Mouse (Mus musculus): ENCODE measurements around the gene Derl3.

Gene Derl3

DNA sequence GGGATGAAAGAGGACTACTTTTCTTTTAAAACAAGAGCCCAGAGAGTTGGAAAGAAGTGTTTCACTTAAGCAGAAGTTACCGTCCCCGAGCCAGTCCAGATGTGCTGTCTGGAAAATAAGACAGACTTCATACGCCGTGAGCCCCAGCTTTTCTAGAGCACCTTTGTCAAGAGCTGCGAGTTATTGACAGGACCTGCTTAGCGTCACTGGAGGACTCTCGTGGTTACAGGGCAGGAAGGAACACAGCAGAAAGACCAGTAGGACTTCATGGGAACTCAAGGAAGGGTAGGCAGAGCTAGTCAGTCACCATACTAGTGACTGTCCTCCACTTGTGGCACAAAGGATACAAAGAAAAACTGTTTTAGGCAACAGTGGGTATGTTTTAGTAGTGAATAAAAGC lies 22.3 kb downstream of the Derl3 start:
- DNase-seq = peak; percentile 60

DNA sequence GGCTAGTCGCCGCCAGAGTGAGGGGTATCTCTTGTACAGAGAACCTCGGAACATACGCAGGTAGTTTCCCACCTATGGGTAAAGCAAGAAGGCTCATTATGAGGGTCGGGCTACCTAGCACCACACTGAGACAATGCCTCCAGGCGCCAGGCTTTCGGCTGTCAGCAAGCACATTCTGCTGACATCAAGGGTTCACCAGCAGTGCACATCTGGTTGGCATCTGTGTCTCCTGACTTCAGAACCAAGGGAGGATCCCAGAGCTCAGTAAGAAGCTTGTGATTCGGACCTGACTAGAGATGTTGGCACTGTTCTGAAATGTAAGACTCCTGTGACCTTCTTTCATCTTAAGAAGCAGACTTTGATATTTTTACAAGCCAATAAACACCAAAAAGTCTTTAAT lies 23.6 kb downstream of the Derl3 start:
- DNase-seq = no peak

DNA sequence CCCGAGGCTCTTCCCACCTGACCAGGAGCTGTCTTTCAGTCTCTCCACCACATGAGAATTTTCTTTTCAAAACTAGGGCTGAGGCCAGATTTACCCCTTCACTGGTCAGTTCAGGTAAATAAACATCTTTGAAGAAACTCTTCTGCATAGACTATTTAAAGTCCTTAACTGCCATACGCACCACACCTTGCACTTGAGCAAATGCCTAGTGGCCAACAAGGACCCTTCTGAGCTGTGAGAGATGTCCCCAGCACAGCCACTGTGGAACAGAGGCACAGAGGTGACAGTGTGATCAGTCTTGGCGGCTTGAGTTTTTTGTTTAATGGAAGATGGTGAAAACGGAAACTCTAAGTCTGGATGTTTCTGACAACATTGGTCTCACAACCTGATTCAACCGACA lies 25.8 kb downstream of the Derl3 start:
- DNase-seq = peak; percentile 74

DNA sequence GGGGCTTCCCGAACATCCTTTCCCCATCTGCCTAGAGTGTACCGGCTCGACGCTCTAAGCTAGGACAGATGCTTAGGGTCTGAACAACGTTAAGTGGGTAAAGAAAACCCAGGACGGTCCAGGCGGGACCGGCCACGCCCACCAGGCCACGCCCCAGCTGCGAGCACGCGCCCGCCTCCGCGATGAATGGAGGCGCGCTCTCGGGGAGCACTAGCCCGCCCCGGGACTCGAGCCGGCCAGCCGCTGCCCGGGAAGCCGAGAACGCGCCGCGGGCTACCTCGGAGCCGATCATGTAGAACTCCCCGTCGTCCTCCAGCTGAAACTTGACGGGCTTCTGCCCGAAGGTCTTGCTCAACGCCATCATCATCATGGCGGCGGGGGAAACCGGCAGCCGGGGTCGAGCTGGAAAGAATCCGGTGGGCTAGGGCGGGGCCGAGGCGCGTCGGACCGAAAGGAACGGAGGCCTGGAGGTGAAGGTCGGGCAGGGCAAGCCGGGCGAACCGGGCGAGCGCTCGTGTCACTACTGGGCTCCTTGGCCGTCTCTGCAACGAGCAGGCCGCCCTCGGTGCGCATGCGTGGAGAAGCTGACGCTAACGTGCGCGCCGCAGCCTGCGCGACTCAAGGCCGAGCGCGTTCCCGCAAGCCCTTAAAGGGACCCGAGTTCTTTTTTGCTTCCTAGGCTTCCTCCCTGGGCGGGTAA lies 28.0 kb downstream of the Derl3 start, which contains the start of gene Smarcb1:
Gene Smarcb1, minus strand, starts transcription at position 592 of the 700 bp plus-strand sequence.
- DNase-seq = peak; percentile 97

DNA sequence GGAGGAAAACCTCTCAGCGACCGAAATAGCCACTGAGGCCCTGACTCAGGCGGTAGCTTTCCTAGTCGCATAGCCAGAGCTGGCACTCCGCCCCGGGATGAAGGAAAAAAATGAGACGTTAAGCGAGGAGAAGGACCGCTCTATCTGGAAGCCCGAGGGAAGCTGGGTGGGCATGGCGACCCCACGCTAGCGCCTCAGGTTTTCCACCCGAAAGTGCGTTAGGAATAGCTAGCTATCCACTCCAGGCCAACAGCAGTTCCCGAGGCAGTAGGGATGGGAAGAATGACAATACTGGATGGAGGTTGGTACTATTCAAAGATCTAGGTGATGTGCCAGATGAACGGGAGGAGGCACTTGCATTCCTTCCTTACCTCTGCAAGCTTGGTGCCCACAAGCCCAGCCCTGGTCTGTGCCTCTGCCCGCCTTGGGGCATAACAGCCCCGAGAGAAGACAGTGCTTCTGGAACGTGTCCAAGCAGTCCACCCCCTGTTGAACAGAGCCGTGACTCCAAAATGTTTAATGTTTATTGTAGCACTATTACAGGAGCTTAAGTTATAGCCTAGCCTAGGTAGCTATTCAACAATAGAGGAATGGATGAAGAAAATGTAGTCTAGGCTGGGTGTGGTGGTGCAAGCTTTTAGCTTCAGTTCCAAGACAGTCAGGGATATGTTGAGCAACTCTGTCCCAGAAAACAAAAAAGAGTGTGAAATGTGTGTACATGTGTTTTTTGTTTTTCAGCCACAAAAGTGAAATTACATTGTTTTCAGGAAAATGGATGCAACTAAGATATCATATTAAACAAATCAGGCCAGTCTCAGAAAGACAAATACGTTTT lies 28.7 kb downstream of the Derl3 start:
- no peak for DNase-seq

DNA sequence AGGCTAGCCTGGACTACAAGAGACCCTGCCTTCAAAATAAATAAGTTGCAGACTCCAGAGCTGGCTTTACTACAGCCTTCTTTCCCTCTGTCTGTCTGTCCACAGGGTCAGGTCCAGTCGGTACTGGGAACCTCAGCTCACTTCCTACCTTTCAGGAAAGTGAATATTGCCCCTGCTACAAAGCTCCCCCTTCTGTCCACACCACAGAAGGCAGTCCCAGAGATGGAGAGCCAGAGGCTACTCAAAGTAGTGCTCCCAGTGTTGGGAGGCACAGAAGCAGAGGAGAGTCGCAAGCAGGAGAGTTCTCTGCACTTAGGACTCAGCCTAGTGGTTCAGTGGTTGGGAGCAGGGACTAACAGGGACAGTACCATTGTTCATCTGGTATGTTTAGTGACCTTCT lies 31.1 kb downstream of the Derl3 start:
- peak; percentile 49 for DNase-seq

DNA sequence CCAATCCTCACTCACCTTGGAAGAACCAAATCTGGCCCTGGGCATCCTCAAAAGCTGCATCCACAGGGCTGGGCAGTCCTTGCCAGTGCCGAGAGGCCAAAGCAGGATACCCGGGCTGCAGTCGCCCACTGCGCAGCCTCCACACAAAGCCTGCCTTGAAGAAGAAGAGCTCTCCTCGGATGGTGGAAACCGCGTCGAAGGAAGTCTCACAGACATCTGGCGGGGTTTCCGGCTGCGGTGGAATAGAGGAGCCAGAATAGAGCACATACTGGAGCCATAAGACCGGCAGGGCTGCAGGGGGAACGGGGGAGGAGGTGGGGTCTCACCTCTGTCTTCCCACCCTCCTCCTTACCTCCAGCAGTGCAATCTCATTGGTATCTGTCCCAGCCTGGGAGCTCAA lies 33.2 kb downstream of the Derl3 start:
- DNase-seq = no peak

DNA sequence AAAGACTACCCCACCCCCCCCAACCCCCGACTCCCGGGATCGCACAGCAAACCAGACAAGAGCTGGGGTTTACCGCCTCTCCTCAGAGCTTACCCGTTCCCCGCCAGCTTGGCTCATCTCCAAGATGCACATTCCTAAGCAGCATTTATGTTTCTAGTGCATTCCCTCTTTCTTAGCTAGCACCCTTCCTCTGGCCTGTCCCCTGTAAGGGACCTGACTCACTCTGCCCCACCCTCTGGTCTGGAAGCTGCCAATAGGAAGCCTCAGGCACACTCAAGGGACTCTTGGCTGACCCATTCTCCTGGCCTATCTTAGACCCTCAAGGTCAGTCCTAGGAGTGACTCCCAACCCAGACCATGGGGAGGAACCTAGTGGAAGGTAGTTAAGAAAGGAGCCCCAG lies 37.1 kb downstream of the Derl3 start:
- peak; percentile 55 for DNase-seq

DNA sequence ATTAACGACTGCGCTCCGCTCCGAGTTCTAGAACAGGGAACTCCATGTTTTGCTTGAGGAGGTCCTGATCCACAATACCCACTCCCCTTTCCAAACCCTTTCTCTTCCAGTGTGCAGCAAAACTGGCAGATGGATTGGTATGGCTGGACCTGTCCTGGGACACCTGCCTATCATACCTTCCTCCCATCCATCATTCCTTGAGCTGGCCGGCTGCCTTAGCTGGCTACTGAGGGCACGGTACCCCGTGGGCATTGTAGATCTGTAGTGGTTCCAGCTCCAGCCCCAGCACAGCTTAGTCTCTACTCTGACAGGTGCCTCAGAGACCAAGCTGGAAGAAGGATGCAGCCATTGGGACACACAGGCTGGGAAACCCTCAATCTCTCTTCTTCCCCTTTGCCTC lies 38.1 kb downstream of the Derl3 start:
- DNase-seq = no peak

DNA sequence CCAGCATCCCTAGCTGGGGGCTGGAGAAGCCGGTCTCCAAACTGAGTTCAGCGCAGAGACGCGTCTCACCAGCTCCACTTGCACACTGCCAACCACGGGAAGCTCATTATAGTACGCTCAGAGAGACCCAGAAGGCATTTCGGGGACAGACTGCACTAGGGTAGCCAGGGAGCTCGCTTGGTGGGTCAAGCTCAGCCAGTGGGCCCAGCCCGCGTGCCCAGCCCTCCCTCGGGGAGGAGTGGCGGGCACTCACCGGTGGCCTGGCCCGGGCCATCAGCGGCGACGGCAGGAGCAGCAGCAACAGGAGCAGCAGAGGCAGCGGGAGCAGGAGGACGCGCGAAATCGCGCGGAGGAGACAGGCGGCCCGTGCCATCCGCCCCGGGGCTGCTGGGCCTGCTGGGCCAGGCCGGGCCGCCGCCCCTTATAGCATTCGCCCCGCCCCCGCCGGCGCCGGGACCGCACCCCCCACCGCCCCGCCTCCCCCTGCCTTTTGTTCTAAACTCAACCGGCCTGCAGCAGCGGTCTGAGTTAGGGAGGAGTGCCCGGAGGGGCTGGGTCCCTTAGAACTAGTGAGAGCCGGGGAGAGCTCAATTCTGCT lies 39.0 kb downstream of the Derl3 start:
- peak; percentile 56 for DNase-seq

DNA sequence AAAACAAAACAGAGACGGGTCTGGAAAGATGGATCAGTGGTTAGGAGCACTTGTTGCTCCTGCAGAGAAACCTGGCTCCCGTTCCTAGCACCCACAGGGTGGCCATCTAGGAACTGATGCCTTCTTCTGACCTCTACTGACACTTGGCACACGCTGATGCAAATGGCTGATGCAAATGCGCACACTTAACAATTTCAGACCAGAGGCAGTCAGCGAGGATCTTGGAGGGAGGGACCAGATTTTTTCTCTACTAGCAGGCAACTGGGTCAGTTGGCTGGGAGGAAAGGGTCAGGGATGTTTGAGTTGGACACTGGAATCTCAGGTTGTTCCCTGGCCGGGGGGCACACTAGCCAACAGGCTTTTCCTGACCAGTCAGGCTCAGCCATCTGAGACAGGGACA lies 39.7 kb downstream of the Derl3 start, which contains the start of gene Chchd10:
Gene Chchd10, plus strand, starts transcription at position 240 of the 400 bp plus-strand sequence.
- no peak for DNase-seq

DNA sequence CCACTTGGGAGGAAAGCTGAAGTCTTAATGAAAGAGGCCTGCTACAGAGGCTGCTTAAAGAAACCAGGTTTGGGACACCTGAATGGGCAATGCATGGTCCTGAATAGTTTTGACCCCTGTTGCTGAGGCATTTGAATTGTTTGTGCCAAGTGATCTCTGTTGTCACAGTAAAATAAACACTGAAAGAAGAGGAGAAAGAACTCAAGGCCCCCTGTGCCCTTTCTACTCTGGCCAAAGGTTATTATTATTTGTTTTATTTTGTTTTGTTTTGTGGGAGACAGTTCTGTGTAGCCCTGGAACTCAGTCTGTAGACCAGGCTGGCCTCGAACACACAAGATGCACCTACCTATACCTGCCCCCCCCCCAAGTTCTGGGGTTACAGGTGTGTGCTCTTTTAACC lies 41.8 kb downstream of the Derl3 start:
- DNase-seq = no peak

DNA sequence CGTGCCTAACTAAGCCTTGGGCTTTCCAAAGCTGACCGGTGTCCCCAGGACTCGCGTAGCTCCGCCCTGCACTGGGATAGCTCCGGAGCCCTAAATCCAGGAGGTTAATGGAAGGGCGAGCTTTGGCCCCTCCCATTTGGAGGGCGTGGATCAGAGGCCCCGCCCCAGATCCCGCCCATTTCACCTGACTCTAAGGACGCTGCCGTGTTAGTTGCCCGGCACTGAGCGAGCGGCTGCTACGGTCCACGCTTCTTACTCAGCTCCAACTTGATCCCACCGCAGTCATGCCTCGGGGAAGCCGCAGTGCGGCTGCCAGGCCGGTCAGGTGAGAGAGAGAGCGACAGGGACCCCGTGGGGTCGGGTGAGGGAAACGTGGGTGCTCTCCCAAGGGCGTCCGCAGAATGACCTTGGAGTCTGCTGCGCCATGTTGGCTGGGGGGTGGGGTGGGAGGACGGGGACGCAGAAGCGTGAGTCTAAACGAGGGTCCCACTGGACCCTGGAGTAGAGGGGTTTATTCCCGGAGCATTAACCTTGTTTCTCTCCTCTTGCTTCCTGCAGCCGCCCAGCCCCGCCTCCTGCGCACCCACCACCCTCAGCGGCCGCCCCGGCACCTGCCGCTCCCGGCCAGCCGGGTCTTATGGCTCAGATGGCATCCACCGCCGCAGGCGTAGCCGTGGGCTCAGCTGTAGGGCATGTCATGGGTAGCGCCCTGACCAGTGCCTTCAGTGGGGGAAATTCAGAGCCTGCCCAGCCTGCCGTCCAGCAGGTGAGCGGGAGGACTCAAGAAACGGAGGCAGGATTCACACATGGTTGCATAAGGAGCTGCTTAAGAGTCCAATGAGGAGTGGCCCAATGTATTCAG lies 42.7 kb downstream of the Derl3 start, which contains the start of gene Mmp11:
Gene Mmp11, minus strand, starts transcription at position 817 of the 862 bp plus-strand sequence.
- DNase-seq = peak; percentile 82

DNA sequence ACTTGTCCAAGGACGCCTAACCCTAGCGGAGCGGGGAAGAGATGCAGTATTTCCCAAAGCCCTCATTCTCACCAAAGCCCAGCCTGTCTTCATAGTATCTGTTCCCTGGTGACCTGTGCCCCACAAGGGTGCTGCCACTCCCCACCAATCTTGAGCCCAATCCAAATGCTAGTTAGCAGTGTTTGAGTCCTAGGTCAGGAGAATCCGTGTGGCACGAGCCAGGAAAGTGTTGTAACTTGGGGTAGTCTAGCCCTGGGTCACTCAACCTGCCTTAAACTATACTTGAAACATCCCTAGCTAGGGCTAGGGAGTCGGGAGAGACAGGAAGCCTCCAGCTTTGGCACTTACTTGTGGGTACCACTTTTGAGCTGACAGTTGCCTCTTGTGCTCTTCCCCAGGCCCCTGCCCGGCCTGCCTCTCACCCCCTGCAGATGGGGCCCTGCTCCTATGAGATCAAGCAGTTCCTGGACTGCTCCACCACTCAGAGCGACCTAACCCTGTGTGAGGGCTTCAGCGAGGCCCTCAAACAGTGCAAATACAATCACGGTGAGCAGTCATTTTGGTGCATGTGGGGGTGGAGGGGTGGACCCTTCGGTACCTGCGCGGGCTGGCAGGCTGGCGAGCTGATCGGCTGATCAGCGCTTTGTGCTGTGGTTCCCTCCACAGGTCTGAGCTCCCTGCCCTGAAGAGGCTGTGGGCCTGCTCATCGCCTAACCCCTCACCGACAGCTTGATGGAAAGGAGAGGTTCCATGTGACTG lies 43.9 kb downstream of the Derl3 start:
- no peak for DNase-seq

DNA sequence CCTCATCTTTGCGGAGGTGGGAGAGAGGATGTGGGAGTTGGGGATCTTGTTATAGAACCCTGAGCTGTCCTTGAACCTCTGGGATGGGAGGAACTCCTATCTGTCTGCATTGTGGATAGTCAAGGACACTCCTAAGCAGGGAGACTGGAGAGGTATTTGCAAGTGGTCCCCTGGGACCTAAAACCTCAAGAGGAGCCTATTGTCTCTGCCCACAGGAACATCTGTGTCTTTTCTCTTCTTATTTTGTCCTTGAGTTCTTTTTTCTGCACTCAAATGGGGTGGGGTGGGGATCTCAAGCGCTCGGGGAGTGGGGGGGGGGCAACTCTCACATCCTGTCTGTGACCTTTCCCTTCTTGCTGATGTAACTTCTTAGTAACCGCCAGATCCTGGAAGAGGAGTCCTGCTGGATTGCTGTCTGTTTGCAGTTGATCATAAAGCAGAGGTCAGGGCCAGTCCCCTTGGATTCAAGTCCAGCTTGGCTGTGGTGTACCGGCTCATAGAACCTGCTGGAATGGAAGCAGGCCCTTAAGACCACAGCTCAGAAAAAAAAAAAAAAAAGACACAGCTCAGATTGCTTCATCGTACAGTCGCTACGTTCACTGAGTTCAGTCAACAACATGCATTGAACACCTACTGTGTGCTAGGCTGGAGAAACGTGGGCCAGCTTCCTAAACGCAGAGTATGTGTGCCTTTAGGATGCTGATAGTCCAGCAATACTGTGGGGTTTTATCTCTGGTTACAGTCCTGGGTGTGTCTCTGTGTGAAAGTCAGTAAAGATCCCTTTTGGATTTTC lies 44.8 kb downstream of the Derl3 start:
- no peak for DNase-seq

DNA sequence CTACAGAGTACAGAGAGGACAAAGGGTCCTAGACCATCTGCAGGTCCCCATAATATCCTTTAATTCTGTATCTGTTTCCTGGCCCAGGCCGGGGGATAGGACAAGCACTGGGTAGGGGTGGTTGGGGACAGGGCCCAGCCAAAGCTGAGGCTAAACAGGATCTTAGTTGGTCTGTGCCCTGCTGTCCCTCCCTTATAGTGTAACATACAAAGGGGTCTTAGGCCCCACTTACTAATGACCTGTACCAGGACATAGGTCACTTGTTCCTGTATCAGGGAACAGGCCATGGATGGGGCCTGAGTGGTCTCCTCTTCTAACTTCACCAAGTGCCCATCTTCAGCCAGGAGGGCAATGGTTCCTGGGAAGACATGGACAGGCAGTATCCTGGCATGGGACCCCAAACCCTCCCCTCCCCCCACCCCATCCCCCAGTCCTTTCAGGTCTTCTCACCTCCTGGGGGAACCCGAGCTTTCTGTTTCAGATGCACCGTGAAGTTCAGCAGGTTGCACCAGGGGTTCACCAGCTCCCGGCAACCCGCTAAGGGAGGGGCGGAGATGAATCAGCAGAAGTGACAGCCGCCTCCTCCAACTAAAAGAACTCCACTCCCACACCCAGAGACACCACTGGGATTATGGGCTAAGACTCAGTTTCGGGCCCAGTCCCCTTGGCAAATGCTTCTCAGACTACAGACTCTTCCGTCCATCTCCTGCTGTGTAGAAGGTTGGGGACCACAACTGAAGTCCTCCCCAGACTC lies 46.4 kb downstream of the Derl3 start:
- no peak for DNase-seq

DNA sequence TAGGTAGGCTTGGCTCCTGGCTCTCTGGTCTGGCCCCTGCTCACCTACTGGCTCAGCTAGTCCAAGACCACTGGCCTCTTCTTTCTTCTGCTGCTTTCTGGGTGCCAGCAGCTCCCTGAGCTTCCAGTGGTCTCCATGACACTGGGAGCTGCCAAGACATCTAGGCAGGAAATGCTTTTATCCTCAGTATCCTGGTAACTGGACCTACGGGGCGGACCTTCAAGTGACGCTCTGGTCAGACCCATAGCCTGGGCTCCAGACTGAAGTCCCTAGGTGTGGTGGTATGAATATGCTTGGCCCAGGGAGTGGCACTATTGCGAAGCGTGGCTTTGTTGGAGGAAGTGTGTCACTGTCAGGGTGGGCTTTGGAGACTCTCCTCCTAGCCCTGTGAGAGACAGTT lies 47.3 kb downstream of the Derl3 start, which contains the start of gene Gm867:
Gene Gm867, minus strand, starts transcription at position 153 of the 400 bp plus-strand sequence.
- DNase-seq = no peak

DNA sequence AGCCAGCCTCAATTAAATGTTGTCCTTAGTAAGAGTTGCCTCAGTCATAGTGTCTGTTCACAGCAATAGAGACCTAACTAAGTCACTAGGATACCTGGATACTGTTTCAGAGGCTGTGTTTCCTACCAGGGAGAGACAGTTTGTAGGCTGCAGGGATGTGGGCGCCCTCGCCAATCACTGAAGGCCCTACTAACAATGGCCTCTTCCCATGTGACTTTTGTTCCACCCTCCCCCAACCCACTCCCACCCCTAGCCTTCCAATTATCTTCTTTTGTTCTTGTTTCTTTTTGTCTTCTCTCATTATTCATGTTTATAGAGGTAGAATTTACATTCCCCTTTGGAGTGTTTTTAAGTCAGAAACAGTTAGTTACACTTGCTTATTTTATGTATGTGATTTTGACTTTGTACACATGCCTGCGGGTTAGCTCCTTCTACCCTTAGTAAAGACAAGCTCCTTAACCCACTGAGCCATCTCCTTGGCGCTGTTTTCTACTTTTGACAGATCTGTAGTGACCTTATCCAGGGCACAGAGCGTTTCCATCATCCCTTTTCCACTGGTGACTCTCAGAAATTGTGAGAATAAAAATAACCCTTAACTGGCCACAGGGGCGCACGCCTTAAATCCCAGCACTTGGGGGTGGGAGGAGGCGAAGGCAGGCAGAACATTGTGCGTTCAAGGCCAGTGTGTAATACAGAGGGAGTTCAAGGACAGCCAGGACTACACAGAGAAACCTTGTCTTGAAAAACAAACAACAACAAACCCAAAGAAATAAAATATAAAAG lies 48.0 kb downstream of the Derl3 start:
- no peak for DNase-seq
